Mouse (Mus musculus) olfactory bulb, adult 2 months (tissue): Measurements from ENCODE around the gene Chst15.

ENCODE experiments used
- CTCF ChIP-seq: fragments of 200-500 bp; IDR thresholded peaks from 2 replicates; pipeline ENCODE4 v1.5.1; 2012; ENCODE audit warnings: low read depth, mild to moderate bottlenecking, low read length, moderate library complexity; ENCODE audit not compliant: insufficient read depth
- POLR2A ChIP-seq: fragments of 200-500 bp; IDR thresholded peaks from 2 replicates; pipeline ENCODE4 v1.6.1; 2012; ENCODE audit warnings: mild to moderate bottlenecking, low read depth, low read length, moderate library complexity; ENCODE audit not compliant: insufficient read depth

DNA sequence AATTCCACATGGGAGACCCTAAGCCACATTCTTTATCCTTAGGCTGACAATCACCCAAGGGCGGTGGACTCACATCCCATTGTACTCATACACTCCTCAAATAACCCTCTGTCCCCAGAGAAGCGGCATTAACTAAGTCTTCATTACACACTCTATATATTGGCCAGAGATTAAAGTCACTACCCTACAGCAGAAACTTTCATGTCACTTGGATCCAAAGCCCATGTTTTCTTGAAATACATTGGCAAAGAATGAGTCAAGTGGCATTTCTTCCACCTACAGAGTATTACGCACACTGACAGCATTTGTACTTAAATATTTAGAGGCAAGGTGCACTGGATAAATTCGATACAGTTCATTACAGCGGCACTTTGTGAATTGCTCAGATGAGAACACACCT, 44.0 kb downstream of the Chst15 start:
- no peak for TF ChIP-seq POLR2A
- no peak for TF ChIP-seq CTCF
